In genomic region chr5:148244471-148244870, GRCm38 (mm10) we compare ENCODE assay signal across 21 mouse cellular contexts.
DNase-seq lines count a peak whose midpoint lies in the region; ATAC-seq and TF ChIP-seq lines count a peak whose summit lies in the region.
"Had no signal": no experiment of that assay in that cellular context is flagged by ENCODE, and none has a peak within 500 bp of the region (broad histone marks: within the 10 kb centered on the region; RNA-seq: fewer than 3 reads in every experiment).

No protein-coding gene starts in this region.

- no peak for TF ChIP-seq POLR2A in small intestine, adult 2 months (IDR thresholded peaks at IDR 0.05; ENCODE audit: low read depth, low read length)

- no peak for DNase-seq in hindbrain, postnatal 0 days (ENCODE audit: low spot score)
- DNase-seq in liver, postnatal 0 days: no peak
- DNase-seq in Patski (ENCODE audit: low read depth, low spot score): no peak
- DNase-seq in thymus, postnatal 10 days (ENCODE audit: low spot score in 2 of 2): no peak
- DNase-seq: adrenal gland, adult 8-10 months; cerebellum, adult 8-10 months; gastrocnemius, postnatal 10 days; heart, postnatal 14 days; kidney, adult 11 months; kidney, postnatal 25 days; liver, embryonic 13.5 days; lung, postnatal 36 days; right cerebral cortex, postnatal 25 days; thymus, adult 2 months had no signal

- POLR2A ChIA-PET in Patski (lab: Charles Lee): no interaction called here

- no peaks in the 10 kb centered on the region for H3K36me3 ChIP-seq in hindbrain, postnatal 0 days (ENCODE audit: insufficient read depth, low read length)
- no peaks in the 10 kb centered on the region for H3K36me3 ChIP-seq in hindbrain, embryonic 16.5 days (ENCODE audit: control insufficient read depth, insufficient read depth, low read length)
- H3K36me3 ChIP-seq in liver, postnatal 0 days (replicated peaks; ENCODE audit: insufficient read depth, low read length): no peaks in the 10 kb centered on the region
- H3K36me3 ChIP-seq in liver, embryonic 12.5 days: no peaks in the 10 kb centered on the region
- H3K36me3 ChIP-seq in small intestine, adult 2 months (ENCODE audit: control insufficient read depth, insufficient read depth, low read length): no peaks in the 10 kb centered on the region
- H3K36me3 ChIP-seq: embryonic facial prominence, embryonic 12.5 days; G1E; liver, embryonic 13.5 days; midbrain, embryonic 10.5 days had no signal

- CTCF ChIA-PET in Patski (lab: Charles Lee): no interaction called here

- no peaks in the 10 kb centered on the region for H3K4me1 ChIP-seq in hindbrain, postnatal 0 days (ENCODE audit: insufficient read depth, low read length)
- H3K4me1 ChIP-seq in hindbrain, embryonic 16.5 days (ENCODE audit: control insufficient read depth, insufficient read depth, low read depth, low read length): no peaks in the 10 kb centered on the region
- no peaks in the 10 kb centered on the region for H3K4me1 ChIP-seq in liver, postnatal 0 days (ENCODE audit: insufficient read depth)
- no peaks in the 10 kb centered on the region for H3K4me1 ChIP-seq in liver, embryonic 12.5 days
- H3K4me1 ChIP-seq in small intestine, adult 2 months (ENCODE audit: control insufficient read depth, insufficient read depth, insufficient read length, low read length): no peaks in the 10 kb centered on the region
- H3K4me1 ChIP-seq: hindbrain, embryonic 13.5 days; liver, embryonic 13.5 days had no signal

- TF ChIP-seq EP300 in liver, postnatal 0 days (IDR thresholded peaks at IDR 0.05; ENCODE audit: low read depth): no peak

- in situ Hi-C loops in Patski (cut with MboI; ENCODE audit: low pct_unique_long_range_greater_than_20kb): loop anchor here (5.0 to 25.0 kb wide), 3 partner anchors 287 to 1332 kb away; partner anchors contain the start of gene Mtus2

- no peak overlapping the region for H3K9ac ChIP-seq in hindbrain, postnatal 0 days (replicated peaks; ENCODE audit: low read length)
- H3K9ac ChIP-seq in hindbrain, embryonic 16.5 days (ENCODE audit: low read depth, low read length): no peak overlapping the region
- no peak overlapping the region for H3K9ac ChIP-seq in liver, postnatal 0 days (replicated peaks)
- no peak overlapping the region for H3K9ac ChIP-seq in liver, embryonic 12.5 days
- H3K9ac ChIP-seq: embryonic facial prominence, embryonic 12.5 days; hindbrain, embryonic 13.5 days; liver, embryonic 13.5 days had no signal

- no peak overlapping the region for H3K27ac ChIP-seq in hindbrain, postnatal 0 days
- no peak overlapping the region for H3K27ac ChIP-seq in hindbrain, embryonic 16.5 days (ENCODE audit: low read depth, low read length)
- no peak overlapping the region for H3K27ac ChIP-seq in liver, postnatal 0 days (ENCODE audit: low read depth)
- no peak overlapping the region for H3K27ac ChIP-seq in liver, embryonic 12.5 days
- no peak overlapping the region for H3K27ac ChIP-seq in small intestine, adult 2 months (ENCODE audit: insufficient read depth, low read depth, low read length)
- H3K27ac ChIP-seq: embryonic facial prominence, embryonic 12.5 days; hindbrain, embryonic 13.5 days; liver, embryonic 13.5 days; midbrain, embryonic 10.5 days had no signal

- H3K4me3 ChIP-seq in hindbrain, postnatal 0 days (ENCODE audit: low read length): no peak overlapping the region
- no peak overlapping the region for H3K4me3 ChIP-seq in hindbrain, embryonic 16.5 days (ENCODE audit: low read length)
- no peak overlapping the region for H3K4me3 ChIP-seq in liver, postnatal 0 days (ENCODE audit: low read depth, low read length)
- no peak overlapping the region for H3K4me3 ChIP-seq in liver, embryonic 12.5 days
- H3K4me3 ChIP-seq in small intestine, adult 2 months (ENCODE audit: low read depth, low read length): no peak overlapping the region
- H3K4me3 ChIP-seq: embryonic facial prominence, embryonic 12.5 days; hindbrain, embryonic 13.5 days; liver, embryonic 13.5 days; midbrain, embryonic 10.5 days had no signal

- no peak for ATAC-seq in hindbrain, postnatal 0 days
- no peak for ATAC-seq in hindbrain, embryonic 16.5 days
- ATAC-seq in liver, postnatal 0 days: no peak
- no peak for ATAC-seq in liver, embryonic 12.5 days
- no peak for ATAC-seq in Patski

- TF ChIP-seq CTCF in hindbrain, postnatal 0 days (IDR thresholded peaks at IDR 0.05; ENCODE audit: low read depth): peak; percentile 36
- peak; percentile 36 for TF ChIP-seq CTCF in liver, postnatal 0 days (IDR thresholded peaks at IDR 0.05; ENCODE audit: low read depth)
- peak; percentile 43 for TF ChIP-seq CTCF in Patski (IDR thresholded peaks at IDR 0.05)
- TF ChIP-seq CTCF in small intestine, adult 2 months (IDR thresholded peaks at IDR 0.05; ENCODE audit: extremely low read depth, insufficient read length, insufficient replicate concordance, low read depth, low read length): peak; percentile 25; the same call in 1 of the 2 replicates

- no peak overlapping the region for H3K4me2 ChIP-seq in hindbrain, postnatal 0 days (ENCODE audit: low read depth, low read length)
- no peak overlapping the region for H3K4me2 ChIP-seq in hindbrain, embryonic 16.5 days (ENCODE audit: low read length)
- H3K4me2 ChIP-seq in liver, postnatal 0 days (ENCODE audit: low read depth, low read length): no peak overlapping the region
- no peak overlapping the region for H3K4me2 ChIP-seq in liver, embryonic 12.5 days
- H3K4me2 ChIP-seq: embryonic facial prominence, embryonic 12.5 days; hindbrain, embryonic 13.5 days; liver, embryonic 13.5 days had no signal

- H3K27me3 ChIP-seq in hindbrain, postnatal 0 days (ENCODE audit: insufficient read depth, low read length): no peaks in the 10 kb centered on the region
- H3K27me3 ChIP-seq in hindbrain, embryonic 16.5 days (replicated peaks; ENCODE audit: control insufficient read depth, insufficient read depth, low read length): no peaks in the 10 kb centered on the region
- H3K27me3 ChIP-seq in liver, postnatal 0 days (ENCODE audit: insufficient read depth, low read length): no peaks in the 10 kb centered on the region
- no peaks in the 10 kb centered on the region for H3K27me3 ChIP-seq in liver, embryonic 12.5 days (replicated peaks)
- no peaks in the 10 kb centered on the region for H3K27me3 ChIP-seq in Patski
- H3K27me3 ChIP-seq in small intestine, adult 2 months (ENCODE audit: control insufficient read depth, insufficient read depth, low read length): no peaks in the 10 kb centered on the region
- H3K27me3 ChIP-seq: embryonic facial prominence, embryonic 12.5 days; hindbrain, embryonic 13.5 days; liver, embryonic 13.5 days had no signal

- 31% methylated on average over 1 of the region's 1 CpGs for WGBS in hindbrain, postnatal 0 days
- 23% methylated on average over 1 of the region's 1 CpGs for WGBS in hindbrain, embryonic 16.5 days
- 37% methylated on average over 1 of the region's 1 CpGs for WGBS in liver, postnatal 0 days (ENCODE audit: insufficient replicate concordance)
- 15% methylated on average over 1 of the region's 1 CpGs for WGBS in liver, embryonic 12.5 days (ENCODE audit: insufficient replicate concordance)
- 54% methylated on average over 1 of the region's 1 CpGs for WGBS in small intestine, adult 2 months

- no peaks in the 10 kb centered on the region for H3K9me3 ChIP-seq in hindbrain, postnatal 0 days (ENCODE audit: low read length)
- H3K9me3 ChIP-seq in hindbrain, embryonic 16.5 days (ENCODE audit: control insufficient read depth, low read length): no peaks in the 10 kb centered on the region
- no peaks in the 10 kb centered on the region for H3K9me3 ChIP-seq in liver, postnatal 0 days (ENCODE audit: low read length)
- peaks cover 13% of the 10 kb centered on the region; the same call in 1 of the 2 replicates for H3K9me3 ChIP-seq in liver, embryonic 12.5 days (replicated peaks)
- H3K9me3 ChIP-seq: embryonic facial prominence, embryonic 12.5 days; hindbrain, embryonic 13.5 days had no signal
